Mouse (Mus musculus) embryonic facial prominence, embryonic 12.5 days (tissue): ENCODE data around the gene Abcc12. TPM values are rescaled to one million over a fixed set of nuclear protein-coding genes. Genes with fewer than 3 reads are reported as not detected.

Source experiments
- ATAC-seq: fragments of 200-750 bp; cut with Nextera tagmentation; 2 replicates; pipeline ENCODE4 v1.8.0; 2017; ENCODE audit not compliant: insufficient number of reproducible peaks, insufficient read depth, low FRiP score, low TSS enrichment
- H3K27ac ChIP-seq: fragments of 300-500 bp; sonication (generic); 2 replicates; pipeline ENCODE4 v1.5.1; 2016; ENCODE audit warnings: mild to moderate bottlenecking
- H3K27me3 ChIP-seq: fragments of 300-500 bp; sonication (generic); 2 replicates; pipeline ENCODE4 v1.6.1; 2016; ENCODE audit warnings: mild to moderate bottlenecking, moderate library complexity
- H3K36me3 ChIP-seq: fragments of 300-500 bp; sonication (generic); 2 replicates; pipeline ENCODE4 v1.6.1; 2016; ENCODE audit warnings: mild to moderate bottlenecking
- H3K4me1 ChIP-seq: fragments of 300-500 bp; sonication (generic); 2 replicates; pipeline ENCODE4 v1.6.1; 2016
- H3K4me2 ChIP-seq: fragments of 300-500 bp; sonication (generic); replicated peaks from 2 replicates; pipeline ENCODE4 v1.6.1; 2016; ENCODE audit warnings: mild to moderate bottlenecking, moderate library complexity
- H3K4me3 ChIP-seq: fragments of 300-500 bp; sonication (generic); 2 replicates; pipeline ENCODE4 v1.5.1; 2016; ENCODE audit warnings: mild to moderate bottlenecking
- H3K9ac ChIP-seq: fragments of 300-500 bp; sonication (generic); 2 replicates; pipeline ENCODE4 v1.6.1; 2016; ENCODE audit warnings: mild to moderate bottlenecking, moderate library complexity
- H3K9me3 ChIP-seq: fragments of 300-500 bp; sonication (generic); 2 replicates; pipeline ENCODE4 v1.6.1; 2016; ENCODE audit warnings: mild to moderate bottlenecking, moderate library complexity
- WGBS: fragments of 180-500 bp; shearing (Covaris S2); methylation state at CpG from one replicate; pipeline ENCODE4 v1.1.7; 2016; 5-methylcytosine and 5-hydroxymethylcytosine counted together
- polyA plus RNA-seq: library from polyadenylated mRNA; unstranded; fragments of >200 nt; fragmentation: Nextera tagmentation; extraction: Ambion mirVana; gene quantifications from 2 replicates; pipeline ENCODE4 v1.2.1, GENCODE M21; 2016

Abcc12 gene
- 0.04 and 0.06 TPM in 2 replicates for polyA plus RNA-seq

DNA sequence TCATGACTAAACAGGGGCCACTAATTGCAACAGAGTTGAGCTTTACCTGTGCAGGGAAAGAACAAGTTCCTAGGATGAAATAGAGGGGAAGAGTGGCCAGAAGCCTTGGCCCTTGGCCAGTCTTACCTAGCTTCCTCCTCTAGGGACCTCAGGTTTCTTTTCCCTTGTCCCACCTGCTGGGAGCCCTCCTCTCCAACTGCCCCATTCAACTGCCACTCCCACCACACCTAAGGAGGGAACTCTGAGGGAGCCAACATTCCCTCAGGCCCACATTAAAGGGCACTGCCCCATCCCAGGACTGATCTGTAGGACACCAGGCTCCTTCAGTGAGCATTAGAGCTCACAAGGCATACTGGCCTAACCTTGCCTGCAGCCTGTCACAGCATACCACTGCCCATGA is at the start of gene Abcc12:
TSS of gene Abcc12 (minus strand) at position 229 of the 400 bp plus-strand sequence.
- Histone ChIP-seq H3K36me3 (no peaks in the 10 kb centered on the region), H3K9ac (no peak within 1 kb of the TSS), H3K9me3 (no peaks in the 10 kb centered on the region), H3K4me2 (no peak within 1 kb of the TSS), H3K4me3 (no peak within 1 kb of the TSS), H3K4me1 (peaks cover 4% of the 10 kb centered on the region; the same call in 1 of the 2 replicates), H3K27ac (no peak within 1 kb of the TSS), H3K27me3 (no peaks in the 10 kb centered on the region)
- no peak for ATAC-seq

DNA sequence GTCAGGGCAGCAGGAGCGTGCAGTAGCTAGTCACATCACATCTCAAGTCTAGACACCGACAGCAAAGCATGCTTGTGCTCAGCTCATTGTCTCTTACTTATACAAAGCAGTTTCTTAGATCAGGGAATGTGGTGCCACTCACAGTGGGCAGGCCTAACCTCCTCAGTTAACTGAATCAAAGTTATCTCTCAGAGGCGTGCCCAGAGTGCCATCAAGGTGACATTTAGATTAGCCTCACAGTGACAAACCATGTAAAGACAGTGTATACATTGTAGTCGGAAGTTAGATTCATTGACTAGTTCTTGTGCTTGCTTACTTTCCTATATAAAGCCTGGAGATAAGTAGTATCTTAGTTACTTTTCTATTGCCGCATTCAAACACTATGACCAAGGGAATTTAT is 49.7 kb upstream of the Abcc12 start:
- no peak overlapping the region for H3K4me2 ChIP-seq
- no peak for ATAC-seq
- H3K9ac ChIP-seq, result no peak overlapping the region
- no peak overlapping the region for H3K4me3 ChIP-seq
- WGBS, result 87% methylated on average over 5 of the region's 5 CpGs
- H3K36me3 ChIP-seq, result peaks cover 10% of the 10 kb centered on the region
- no peak overlapping the region for H3K27ac ChIP-seq
- no peaks in the 10 kb centered on the region for H3K27me3 ChIP-seq
- H3K4me1 ChIP-seq, result peaks cover 1% of the 10 kb centered on the region; the same call in 1 of the 2 replicates
- no peaks in the 10 kb centered on the region for H3K9me3 ChIP-seq

DNA sequence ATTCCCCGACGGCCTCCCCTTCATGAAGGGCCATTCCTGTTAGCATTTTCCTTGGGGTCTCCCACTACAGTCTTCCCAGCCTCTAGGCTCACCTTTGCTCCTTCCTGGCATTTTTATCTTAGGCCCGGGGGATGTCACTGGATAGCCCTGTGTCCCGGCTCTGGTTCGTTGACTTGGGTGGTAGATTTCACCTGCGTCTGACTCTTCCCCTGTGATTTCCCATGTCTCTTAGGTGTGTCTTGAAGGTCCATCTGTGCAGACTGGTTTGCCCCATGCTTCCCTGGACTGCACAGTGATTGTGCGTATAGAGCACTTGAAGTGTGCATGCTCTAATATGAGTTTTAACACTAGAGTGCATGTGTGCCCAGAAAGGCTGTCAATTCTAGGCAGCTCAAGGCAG is 44.4 kb upstream of the Abcc12 start:
- H3K27me3 ChIP-seq, result no peaks in the 10 kb centered on the region
- H3K4me2 ChIP-seq, result peak overlapping the region; percentile 80
- H3K4me3 ChIP-seq, result peak overlapping the region; percentile 88
- H3K9me3 ChIP-seq, result no peaks in the 10 kb centered on the region
- H3K27ac ChIP-seq, result no peak overlapping the region
- 45% methylated on average over 7 of the region's 7 CpGs for WGBS
- peak overlapping the region; percentile 72 for H3K9ac ChIP-seq
- H3K4me1 ChIP-seq, result peaks cover 7% of the 10 kb centered on the region
- no peak for ATAC-seq
- H3K36me3 ChIP-seq, result no peaks in the 10 kb centered on the region

DNA sequence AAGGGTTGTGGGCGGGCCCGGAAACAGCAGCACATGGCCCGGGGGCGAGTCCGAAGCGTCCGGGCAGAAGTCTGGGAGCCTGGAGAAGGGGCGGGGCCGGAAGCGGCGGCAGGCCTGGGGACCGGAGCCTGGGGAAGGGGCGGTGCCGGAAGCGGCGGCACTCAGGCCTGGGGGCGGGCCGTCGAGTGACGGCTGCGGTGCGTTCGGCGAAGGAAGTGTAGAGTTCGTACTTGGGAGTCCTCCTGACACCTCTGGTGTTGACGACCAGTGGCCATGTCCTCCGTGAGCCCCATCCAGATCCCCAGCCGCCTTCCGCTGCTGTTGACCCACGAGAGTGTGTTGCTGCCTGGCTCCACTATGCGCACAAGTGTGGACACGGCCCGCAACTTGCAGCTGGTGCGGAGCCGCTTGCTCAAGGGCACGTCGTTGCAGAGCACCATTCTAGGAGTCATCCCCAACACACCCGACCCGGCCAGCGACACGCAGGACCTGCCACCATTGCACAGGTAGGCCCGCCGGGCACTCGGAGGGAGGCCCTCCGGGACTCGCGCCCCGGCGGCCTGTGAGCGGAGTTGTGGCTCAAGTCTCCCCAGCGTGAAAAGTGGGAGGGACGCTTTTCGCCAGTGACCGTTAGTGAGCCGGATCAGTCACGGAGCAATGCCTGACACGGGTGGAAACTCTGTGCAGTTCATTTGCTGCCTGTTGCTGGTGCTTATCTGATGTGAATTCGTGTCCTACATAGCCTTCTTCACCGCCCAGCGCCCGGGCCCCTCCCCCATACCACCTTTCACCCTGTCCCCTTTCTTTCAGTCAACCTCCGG is 43.6 kb upstream of the Abcc12 start, which contains the start of gene Lonp2:
TSS of gene Lonp2 (plus strand) at position 133 of the 821 bp plus-strand sequence.
- Histone ChIP-seq H3K4me1 (peaks cover 7% of the 10 kb centered on the region), H3K9ac (peak within 1 kb of the TSS; percentile 72), H3K27me3 (no peaks in the 10 kb centered on the region), H3K4me2 (peak within 1 kb of the TSS; percentile 80), H3K4me3 (peak within 1 kb of the TSS; percentile 88), H3K9me3 (no peaks in the 10 kb centered on the region), H3K27ac (peak within 1 kb of the TSS; percentile 74), H3K36me3 (no peaks in the 10 kb centered on the region)
- under 1% methylated on average over 62 of the region's 62 CpGs for WGBS
- peak; percentile 99 for ATAC-seq

DNA sequence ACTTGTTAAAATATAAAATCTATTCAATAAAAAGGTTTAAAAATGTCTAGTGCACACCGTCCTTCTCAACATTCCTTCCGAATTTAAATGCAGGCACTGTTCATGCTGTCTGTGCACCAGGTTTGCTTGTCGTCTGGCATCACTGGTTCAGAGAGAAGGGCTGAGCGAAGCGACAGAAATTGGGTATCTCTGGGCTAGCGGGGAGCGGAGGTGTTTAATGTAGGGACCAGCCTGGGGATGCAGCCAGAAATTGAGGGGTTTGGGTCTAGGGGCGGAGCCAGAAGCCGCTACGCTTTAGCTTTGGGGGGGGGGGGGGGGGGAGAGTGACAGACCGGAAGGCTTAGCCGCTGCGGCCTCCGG is 43.0 kb upstream of the Abcc12 start:
- Histone ChIP-seq H3K9ac (peak overlapping the region; percentile 50), H3K4me2 (peak overlapping the region; percentile 80), H3K27ac (peak overlapping the region; percentile 74), H3K4me3 (peak overlapping the region; percentile 88), H3K9me3 (no peaks in the 10 kb centered on the region), H3K4me1 (peaks cover 7% of the 10 kb centered on the region), H3K36me3 (no peaks in the 10 kb centered on the region), H3K27me3 (no peaks in the 10 kb centered on the region)
- WGBS, result 5% methylated on average over 10 of the region's 14 CpGs
- ATAC-seq, result no peak

DNA sequence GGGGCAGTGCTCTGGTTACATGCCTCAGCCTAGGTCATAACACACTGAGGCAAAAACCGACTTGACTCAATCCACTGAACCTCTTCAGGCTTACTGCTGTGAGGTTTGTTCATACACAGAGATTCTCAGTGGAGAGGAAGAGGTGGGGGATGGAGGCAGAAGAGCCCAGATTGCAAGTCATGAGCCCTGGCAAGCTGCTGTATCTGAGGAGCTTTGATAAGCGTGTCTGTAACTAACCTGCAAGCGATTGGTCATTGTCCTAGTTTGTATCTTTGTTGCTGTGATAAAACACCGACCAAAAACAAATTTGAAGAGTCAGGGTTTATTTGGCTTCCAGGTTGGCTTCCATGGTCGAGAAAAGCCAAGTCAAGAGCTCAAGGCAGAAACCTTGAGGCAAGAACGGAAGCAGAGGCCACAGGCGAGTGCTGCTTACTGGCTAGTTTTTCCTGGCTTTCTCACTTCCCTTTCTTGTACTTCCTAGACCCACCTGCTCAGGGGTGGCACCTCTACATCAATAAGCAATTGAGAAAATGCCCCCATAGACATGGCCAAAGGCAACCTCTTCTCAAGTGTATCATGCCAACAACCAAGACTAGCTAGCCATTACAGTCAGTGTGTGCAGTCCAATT is 37.4 kb upstream of the Abcc12 start:
- no peak overlapping the region for H3K27ac ChIP-seq
- ATAC-seq, result no peak
- no peak overlapping the region for H3K9ac ChIP-seq
- H3K4me3 ChIP-seq, result no peak overlapping the region
- H3K4me1 ChIP-seq, result no peaks in the 10 kb centered on the region
- H3K36me3 ChIP-seq, result no peaks in the 10 kb centered on the region
- H3K9me3 ChIP-seq, result no peaks in the 10 kb centered on the region
- H3K27me3 ChIP-seq, result no peaks in the 10 kb centered on the region
- 73% methylated on average over 7 of the region's 7 CpGs for WGBS
- H3K4me2 ChIP-seq, result no peak overlapping the region

DNA sequence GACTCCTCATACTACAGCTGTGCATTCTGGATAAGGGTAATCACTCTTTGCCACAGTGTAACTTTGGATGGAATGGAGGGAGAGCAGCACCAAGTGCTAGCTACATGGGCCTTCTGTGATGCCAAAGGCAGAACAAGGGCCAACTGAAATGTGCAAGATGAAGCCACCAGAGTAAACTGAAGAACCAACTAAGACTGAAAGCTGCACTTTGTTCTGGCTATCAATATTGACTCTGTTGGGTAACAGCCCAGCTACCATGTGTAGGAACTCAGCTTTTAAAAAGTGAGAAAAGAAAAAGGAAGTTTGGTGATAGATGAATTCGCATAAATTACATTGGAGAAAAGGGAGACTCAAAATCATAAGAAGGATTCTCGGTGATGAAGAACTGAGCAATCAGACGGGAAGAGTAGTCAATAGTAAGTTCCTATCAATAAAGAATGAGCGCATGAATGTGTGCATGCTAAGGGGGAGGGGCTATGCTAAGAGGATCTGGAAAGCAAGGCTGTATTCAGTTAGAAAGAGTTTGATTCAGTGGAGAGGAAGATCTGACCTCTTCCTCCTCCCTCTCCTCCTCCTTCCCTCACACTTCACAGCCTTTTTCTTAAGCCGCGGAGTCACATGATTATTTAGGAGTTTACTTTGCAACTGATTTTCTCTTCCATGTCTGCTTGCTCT is 34.7 kb upstream of the Abcc12 start:
- no peak overlapping the region for H3K4me3 ChIP-seq
- H3K27ac ChIP-seq, result no peak overlapping the region
- no peaks in the 10 kb centered on the region for H3K4me1 ChIP-seq
- WGBS, result 90% methylated on average over 6 of the region's 6 CpGs
- no peaks in the 10 kb centered on the region for H3K36me3 ChIP-seq
- no peaks in the 10 kb centered on the region for H3K27me3 ChIP-seq
- ATAC-seq, result no peak
- no peak overlapping the region for H3K9ac ChIP-seq
- H3K4me2 ChIP-seq, result no peak overlapping the region
- H3K9me3 ChIP-seq, result no peaks in the 10 kb centered on the region

DNA sequence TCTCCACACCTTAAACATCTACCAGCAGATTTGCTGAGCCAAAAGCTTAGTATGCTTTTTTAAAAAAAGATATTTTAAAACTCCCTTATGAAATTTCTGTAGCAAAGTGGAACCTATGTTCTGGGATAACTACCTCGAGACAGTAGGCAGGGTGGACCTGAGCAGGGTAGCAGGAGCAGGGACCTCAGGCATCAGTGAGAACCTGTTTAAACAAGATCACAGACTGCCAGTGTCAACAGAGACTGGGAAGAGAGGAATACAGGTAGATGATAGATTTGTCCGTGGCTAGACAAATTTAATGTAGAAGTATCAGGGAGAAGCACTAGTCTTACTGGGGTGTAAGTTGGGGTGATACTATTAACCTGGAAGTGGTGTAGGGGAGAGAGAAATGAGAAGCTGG is 33.3 kb upstream of the Abcc12 start:
- 64% methylated on average over 2 of the region's 2 CpGs for WGBS
- Histone ChIP-seq H3K36me3 (no peaks in the 10 kb centered on the region), H3K9me3 (no peaks in the 10 kb centered on the region), H3K4me2 (no peak overlapping the region), H3K27me3 (no peaks in the 10 kb centered on the region), H3K27ac (no peak overlapping the region), H3K4me3 (no peak overlapping the region), H3K9ac (no peak overlapping the region), H3K4me1 (no peaks in the 10 kb centered on the region)
- ATAC-seq, result no peak

DNA sequence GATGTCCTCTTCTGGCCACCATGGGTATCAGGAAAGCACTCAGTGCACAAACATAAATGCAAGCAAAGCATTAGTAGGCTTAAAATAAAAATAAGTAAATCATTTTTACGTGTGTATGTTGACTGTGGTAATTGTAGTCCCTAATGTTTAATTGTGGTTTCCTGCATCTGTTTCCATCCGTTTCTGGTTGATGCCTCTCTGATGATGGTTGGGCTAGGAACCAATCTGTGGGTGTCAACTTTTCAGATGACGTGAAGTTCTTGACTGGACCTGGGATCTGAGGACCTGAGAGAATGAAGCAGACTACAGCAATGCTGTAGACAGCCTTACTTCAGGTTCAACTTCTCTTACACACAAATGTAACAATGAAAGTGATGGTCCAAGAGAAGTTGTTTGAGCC is 24.2 kb upstream of the Abcc12 start:
- no peak for ATAC-seq
- WGBS, result 77% methylated on average over 3 of the region's 3 CpGs
- Histone ChIP-seq H3K27ac (no peak overlapping the region), H3K36me3 (no peaks in the 10 kb centered on the region), H3K4me3 (no peak overlapping the region), H3K9ac (no peak overlapping the region), H3K4me1 (no peaks in the 10 kb centered on the region), H3K4me2 (no peak overlapping the region), H3K9me3 (no peaks in the 10 kb centered on the region), H3K27me3 (no peaks in the 10 kb centered on the region)

DNA sequence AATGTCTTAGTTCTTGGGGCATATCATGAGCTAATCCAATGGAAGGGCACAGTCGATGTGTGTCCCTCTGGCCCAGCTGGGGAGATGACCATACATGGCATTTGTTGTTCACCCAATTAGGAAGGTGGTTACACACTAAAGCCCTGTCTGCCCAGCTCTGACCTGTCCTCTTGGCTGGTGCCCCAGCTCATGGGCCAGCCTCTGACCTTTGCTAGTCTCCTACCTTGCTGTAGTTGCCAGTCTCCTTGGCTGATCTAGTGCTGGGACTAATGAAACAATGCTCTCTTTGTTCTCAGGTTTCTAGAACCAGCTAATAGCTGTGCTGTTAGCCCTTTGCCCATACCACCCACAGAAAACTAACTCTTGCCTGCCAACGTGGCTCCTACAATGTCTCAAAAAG is 22.7 kb upstream of the Abcc12 start:
- no peaks in the 10 kb centered on the region for H3K36me3 ChIP-seq
- H3K4me1 ChIP-seq, result no peaks in the 10 kb centered on the region
- no peaks in the 10 kb centered on the region for H3K9me3 ChIP-seq
- no peak overlapping the region for H3K4me3 ChIP-seq
- no peak overlapping the region for H3K9ac ChIP-seq
- H3K4me2 ChIP-seq, result no peak overlapping the region
- no peaks in the 10 kb centered on the region for H3K27me3 ChIP-seq
- ATAC-seq, result no peak
- WGBS, result 35% methylated on average over 2 of the region's 2 CpGs
- H3K27ac ChIP-seq, result no peak overlapping the region

DNA sequence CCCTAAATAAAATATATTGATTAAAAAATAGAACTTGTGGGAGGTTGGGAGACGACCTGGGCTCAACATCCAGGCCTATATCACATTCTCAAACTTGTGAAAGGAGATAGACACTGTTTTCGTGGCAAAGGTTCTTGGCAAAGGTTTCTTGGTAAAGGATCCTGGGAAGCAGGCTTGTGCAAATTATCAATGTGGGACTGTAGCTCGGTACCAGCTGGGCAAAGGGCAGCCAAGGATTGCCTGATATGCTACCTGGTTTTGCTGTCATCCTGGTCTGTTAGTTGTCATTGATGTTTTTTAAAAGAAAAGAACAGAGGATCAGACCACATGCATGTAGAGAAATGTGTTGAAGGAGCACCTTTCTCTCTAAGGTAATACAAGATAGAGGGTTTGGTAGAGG is 19.8 kb upstream of the Abcc12 start:
- H3K4me3 ChIP-seq, result no peak overlapping the region
- no peaks in the 10 kb centered on the region for H3K27me3 ChIP-seq
- no peaks in the 10 kb centered on the region for H3K36me3 ChIP-seq
- no peak overlapping the region for H3K4me2 ChIP-seq
- WGBS, result 75% methylated on average over 3 of the region's 3 CpGs
- H3K4me1 ChIP-seq, result no peaks in the 10 kb centered on the region
- no peak overlapping the region for H3K9ac ChIP-seq
- H3K27ac ChIP-seq, result no peak overlapping the region
- no peaks in the 10 kb centered on the region for H3K9me3 ChIP-seq
- ATAC-seq, result no peak

DNA sequence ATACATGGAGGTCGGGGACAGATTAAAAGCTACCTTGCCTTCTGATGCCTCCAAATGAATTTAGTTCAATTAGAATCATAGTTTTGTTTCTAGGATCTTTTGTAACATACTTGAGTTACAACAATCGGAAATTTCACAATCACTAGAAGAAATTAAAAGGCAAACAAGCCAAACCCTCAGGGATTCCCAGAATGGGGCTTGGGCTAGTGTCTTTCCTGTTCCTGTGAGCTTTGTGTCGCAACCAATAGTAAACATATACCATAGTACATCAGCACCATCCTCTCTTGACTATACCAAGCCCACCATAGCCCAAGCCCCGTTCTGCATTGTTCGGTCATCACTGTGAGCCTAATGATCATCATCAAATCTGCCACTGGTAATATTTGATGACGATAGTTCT is 18.8 kb upstream of the Abcc12 start:
- H3K27ac ChIP-seq, result no peak overlapping the region
- no peaks in the 10 kb centered on the region for H3K27me3 ChIP-seq
- ATAC-seq, result no peak
- H3K4me1 ChIP-seq, result no peaks in the 10 kb centered on the region
- no peak overlapping the region for H3K4me3 ChIP-seq
- no peaks in the 10 kb centered on the region for H3K36me3 ChIP-seq
- H3K9ac ChIP-seq, result no peak overlapping the region
- WGBS, result 87% methylated on average over 6 of the region's 6 CpGs
- no peak overlapping the region for H3K4me2 ChIP-seq
- no peaks in the 10 kb centered on the region for H3K9me3 ChIP-seq
